Mouse (Mus musculus): ENCODE results near the gene St6gal1. TPM values are rescaled to one million over a fixed set of nuclear protein-coding genes. Genes with fewer than 3 reads are reported as not detected.
A peak's percentile ranks its signal among the peaks of the same experiment; 100 is the strongest.

Gene St6gal1
- polyA plus RNA-seq, 1 experiment, result 13.3 TPM

DNA sequence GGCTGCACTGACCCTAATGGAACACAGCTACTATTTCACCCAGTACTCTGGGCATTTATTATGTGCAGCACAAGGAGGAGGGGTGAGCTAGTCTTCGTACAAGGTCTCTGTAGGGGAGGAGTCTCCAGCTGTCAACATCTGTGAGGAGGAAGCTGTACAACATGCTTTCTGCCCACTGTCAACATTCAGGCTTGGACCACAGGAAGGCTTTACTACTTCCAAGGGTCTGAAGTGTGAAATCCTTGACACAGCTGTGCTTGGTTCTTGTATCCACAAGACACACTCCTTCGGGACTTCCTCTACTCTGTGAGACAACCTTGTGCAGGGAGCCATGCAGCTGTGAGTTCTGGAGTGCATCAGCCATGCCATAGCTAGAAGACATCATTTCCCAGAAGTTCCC is 147.8 kb downstream of the St6gal1 start:
- TF ChIP-seq CTCF (IDR thresholded peaks at IDR 0.05; ENCODE audit: extremely low read depth, insufficient read depth, low read length) (no peak), POLR2A (IDR thresholded peaks at IDR 0.05; ENCODE audit: extremely low read depth, insufficient read depth, low read length) (no peak)
- Histone ChIP-seq H3K4me1 (ENCODE audit: control insufficient read depth, insufficient read depth, low read length) (no peaks in the 10 kb centered on the region), H3K27ac (ENCODE audit: insufficient read depth, low read length) (no peak overlapping the region), H3K4me3 (ENCODE audit: insufficient read depth, low read length) (no peak overlapping the region)

DNA sequence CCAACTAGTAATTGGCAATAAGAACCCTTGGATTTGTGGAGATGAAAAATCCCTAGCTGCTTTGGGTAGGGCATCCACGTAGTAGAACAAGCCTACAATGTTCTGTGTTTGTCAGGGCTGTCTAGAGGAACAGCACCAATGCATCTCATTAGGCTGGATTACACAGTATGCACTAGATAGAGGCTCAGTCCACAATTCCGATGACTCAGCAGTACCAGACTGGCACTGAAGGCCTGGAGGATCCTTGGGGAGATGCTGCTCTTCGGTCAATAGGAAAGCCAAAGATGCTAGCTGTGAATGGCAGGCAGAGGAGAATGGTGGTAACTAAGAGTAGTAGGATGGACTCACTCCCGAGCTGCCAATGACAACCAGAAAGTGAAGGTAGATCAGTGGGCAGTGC is 149.5 kb downstream of the St6gal1 start:
- Histone ChIP-seq H3K4me1 (ENCODE audit: control insufficient read depth, insufficient read depth, low read length) (no peaks in the 10 kb centered on the region), H3K27ac (ENCODE audit: insufficient read depth, low read length) (no peak overlapping the region), H3K4me3 (ENCODE audit: insufficient read depth, low read length) (no peak overlapping the region)
- no peak for TF ChIP-seq POLR2A (IDR thresholded peaks at IDR 0.05; ENCODE audit: extremely low read depth, insufficient read depth, low read length)
- TF ChIP-seq CTCF (IDR thresholded peaks at IDR 0.05; ENCODE audit: extremely low read depth, insufficient read depth, low read length), result no peak

DNA sequence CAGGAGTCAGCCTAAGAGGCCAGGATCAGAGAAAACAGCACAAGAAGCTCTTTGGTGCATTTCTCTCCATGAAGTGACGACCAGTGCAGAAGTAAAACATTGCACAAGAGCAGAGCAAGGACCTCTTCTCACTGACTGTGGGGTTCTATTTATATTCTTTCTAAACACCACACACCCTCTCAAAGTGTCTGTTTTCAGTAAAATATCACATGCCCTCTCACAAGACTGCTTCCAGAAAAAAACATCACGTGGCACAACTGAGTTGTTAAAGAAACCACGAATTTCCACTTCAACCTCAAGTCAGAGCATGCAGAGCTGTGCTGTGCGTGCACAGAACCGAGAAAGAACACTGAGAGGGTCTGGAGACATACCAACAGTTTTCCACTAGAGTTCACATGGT is 150.4 kb downstream of the St6gal1 start:
- Histone ChIP-seq H3K27ac (ENCODE audit: insufficient read depth, low read length) (no peak overlapping the region), H3K4me3 (ENCODE audit: insufficient read depth, low read length) (no peak overlapping the region), H3K4me1 (ENCODE audit: control insufficient read depth, insufficient read depth, low read length) (no peaks in the 10 kb centered on the region)
- no peak for TF ChIP-seq POLR2A (IDR thresholded peaks at IDR 0.05; ENCODE audit: extremely low read depth, insufficient read depth, low read length)
- TF ChIP-seq CTCF (IDR thresholded peaks at IDR 0.05; ENCODE audit: extremely low read depth, insufficient read depth, low read length), result no peak

DNA sequence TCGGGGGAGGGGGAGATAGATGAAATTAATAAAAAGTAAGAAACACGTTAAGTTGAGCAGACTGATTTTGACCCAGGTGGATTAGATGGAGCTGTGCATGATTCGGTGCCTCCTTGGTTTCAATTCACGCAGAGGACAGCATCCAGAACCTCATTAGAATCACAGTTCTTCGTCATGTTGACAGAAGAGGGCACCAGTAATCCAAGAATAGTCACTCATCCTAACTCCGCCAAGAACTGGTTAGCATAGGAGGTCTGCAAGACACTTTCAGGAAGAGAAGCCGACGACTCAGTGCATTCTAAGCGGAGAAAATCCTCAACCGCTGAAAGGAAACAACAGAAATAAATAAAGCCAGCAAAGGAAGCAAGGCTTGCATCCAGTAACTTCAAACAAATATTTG is 151.6 kb downstream of the St6gal1 start:
- Histone ChIP-seq H3K27ac (ENCODE audit: insufficient read depth, low read length) (no peak overlapping the region), H3K4me3 (ENCODE audit: insufficient read depth, low read length) (no peak overlapping the region), H3K4me1 (ENCODE audit: control insufficient read depth, insufficient read depth, low read length) (no peaks in the 10 kb centered on the region)
- no peak for TF ChIP-seq POLR2A (IDR thresholded peaks at IDR 0.05; ENCODE audit: extremely low read depth, insufficient read depth, low read length)
- TF ChIP-seq CTCF (IDR thresholded peaks at IDR 0.05; ENCODE audit: extremely low read depth, insufficient read depth, low read length), result no peak

DNA sequence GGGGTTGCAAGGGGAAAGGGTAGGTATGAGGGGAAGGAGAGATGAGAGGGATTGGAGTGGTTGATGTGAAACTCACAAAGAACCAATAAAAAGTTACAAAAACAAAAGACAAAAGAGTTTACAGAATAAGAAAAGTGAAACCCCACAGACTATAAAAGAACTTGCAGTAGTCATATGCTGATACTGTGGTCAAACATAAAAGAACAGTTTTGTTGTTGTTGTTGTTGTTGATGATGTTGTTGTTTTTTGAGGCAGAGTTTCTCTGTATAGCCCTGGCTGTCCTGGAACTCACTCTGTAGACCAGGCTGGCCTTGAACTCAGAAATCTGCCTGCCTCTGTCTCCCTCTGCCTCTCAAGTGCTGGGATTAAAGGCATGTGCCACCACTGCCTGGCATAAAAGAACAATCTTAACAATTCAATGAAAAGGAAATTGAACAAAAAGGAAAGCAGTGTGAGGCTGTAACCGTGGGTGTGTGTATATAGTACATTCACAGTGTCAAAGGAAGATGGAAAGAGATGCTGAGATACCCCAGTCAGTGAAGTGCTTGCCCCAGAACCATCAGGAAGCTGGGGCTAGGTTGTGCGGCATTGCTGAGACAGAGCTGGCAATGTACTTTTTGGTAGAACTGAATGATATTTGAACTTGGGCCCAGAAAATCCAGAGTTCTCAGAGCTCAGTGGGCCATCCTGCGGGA is 155.1 kb downstream of the St6gal1 start:
- H3K4me3 ChIP-seq (ENCODE audit: insufficient read depth, low read length), result no peak overlapping the region
- no peak overlapping the region for H3K27ac ChIP-seq (ENCODE audit: insufficient read depth, low read length)
- TF ChIP-seq CTCF (IDR thresholded peaks at IDR 0.05; ENCODE audit: extremely low read depth, insufficient read depth, low read length) (no peak), POLR2A (IDR thresholded peaks at IDR 0.05; ENCODE audit: extremely low read depth, insufficient read depth, low read length) (no peak)
- H3K4me1 ChIP-seq (ENCODE audit: control insufficient read depth, insufficient read depth, low read length), result no peaks in the 10 kb centered on the region

DNA sequence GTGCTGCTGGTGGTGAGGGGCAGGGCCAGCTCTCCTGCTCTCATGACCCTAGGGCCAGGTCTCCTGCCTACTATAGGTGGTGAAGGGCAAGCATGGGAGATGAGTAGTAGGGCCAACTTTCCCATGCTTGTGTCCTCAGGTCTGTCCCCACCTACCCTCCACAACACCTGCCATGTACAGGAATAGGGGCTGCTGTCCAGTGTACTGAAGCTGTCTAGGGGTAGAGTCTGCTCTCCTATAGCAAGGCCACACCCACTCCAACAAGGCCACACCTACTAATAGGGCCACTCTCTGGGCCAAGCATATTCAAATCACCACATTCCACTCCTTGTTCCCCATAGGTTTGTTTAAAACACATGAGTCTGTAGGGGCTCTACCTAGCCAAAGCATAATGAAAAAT is 159.8 kb downstream of the St6gal1 start:
- TF ChIP-seq POLR2A (IDR thresholded peaks at IDR 0.05; ENCODE audit: extremely low read depth, insufficient read depth, low read length) (no peak), CTCF (IDR thresholded peaks at IDR 0.05; ENCODE audit: extremely low read depth, insufficient read depth, low read length) (no peak)
- Histone ChIP-seq H3K27ac (ENCODE audit: insufficient read depth, low read length) (no peak overlapping the region), H3K4me3 (ENCODE audit: insufficient read depth, low read length) (no peak overlapping the region), H3K4me1 (ENCODE audit: control insufficient read depth, insufficient read depth, low read length) (no peaks in the 10 kb centered on the region)

DNA sequence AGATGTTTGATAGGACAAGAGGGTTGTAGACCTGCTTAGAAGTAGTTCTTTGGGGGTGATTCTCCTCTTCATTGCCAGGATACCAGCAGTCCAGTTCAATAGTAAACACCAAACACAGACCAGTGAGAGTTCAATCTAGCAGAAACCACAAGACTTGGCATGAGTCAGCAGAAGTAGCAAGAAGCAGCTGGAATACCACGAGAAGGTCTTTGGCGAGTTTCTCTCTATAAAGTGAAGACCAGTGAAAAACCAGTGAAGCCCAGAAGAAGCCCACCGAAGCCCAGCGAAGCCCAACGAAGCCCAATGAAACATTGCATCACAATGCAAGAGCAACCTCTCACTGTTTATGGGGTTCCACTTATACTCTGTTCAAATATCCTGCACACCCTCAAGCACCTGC is 173.4 kb downstream of the St6gal1 start:
- no peak overlapping the region for H3K27ac ChIP-seq (ENCODE audit: insufficient read depth, low read length)
- no peaks in the 10 kb centered on the region for H3K4me1 ChIP-seq (ENCODE audit: control insufficient read depth, insufficient read depth, low read length)
- H3K4me3 ChIP-seq (ENCODE audit: insufficient read depth, low read length), result no peak overlapping the region
- TF ChIP-seq POLR2A (IDR thresholded peaks at IDR 0.05; ENCODE audit: extremely low read depth, insufficient read depth, low read length), result no peak
- TF ChIP-seq CTCF (IDR thresholded peaks at IDR 0.05; ENCODE audit: extremely low read depth, insufficient read depth, low read length), result no peak

DNA sequence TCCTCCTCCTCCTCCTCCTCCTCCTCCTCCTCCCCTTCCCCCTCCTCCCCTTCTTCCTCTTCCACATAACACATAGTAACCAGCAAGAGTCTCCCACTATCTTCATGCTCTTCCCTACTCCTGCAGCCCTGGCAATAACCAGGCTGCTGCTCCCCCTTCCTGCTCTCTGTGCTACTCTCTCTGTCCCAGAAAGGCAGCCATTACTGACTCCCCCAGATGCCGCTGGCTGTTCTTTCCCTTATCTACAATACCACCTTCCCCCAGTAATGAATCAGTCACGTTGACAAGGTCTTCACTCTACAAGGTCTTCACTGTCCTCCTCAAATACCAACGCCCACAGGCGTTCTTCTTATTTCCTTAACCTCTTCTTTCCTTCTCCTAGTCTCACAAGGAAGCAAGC is 176.9 kb downstream of the St6gal1 start:
- H3K27ac ChIP-seq (ENCODE audit: insufficient read depth, low read length), result no peak overlapping the region
- no peak for TF ChIP-seq CTCF (IDR thresholded peaks at IDR 0.05; ENCODE audit: extremely low read depth, insufficient read depth, low read length)
- no peak for TF ChIP-seq POLR2A (IDR thresholded peaks at IDR 0.05; ENCODE audit: extremely low read depth, insufficient read depth, low read length)
- no peaks in the 10 kb centered on the region for H3K4me1 ChIP-seq (ENCODE audit: control insufficient read depth, insufficient read depth, low read length)
- no peak overlapping the region for H3K4me3 ChIP-seq (ENCODE audit: insufficient read depth, low read length)

DNA sequence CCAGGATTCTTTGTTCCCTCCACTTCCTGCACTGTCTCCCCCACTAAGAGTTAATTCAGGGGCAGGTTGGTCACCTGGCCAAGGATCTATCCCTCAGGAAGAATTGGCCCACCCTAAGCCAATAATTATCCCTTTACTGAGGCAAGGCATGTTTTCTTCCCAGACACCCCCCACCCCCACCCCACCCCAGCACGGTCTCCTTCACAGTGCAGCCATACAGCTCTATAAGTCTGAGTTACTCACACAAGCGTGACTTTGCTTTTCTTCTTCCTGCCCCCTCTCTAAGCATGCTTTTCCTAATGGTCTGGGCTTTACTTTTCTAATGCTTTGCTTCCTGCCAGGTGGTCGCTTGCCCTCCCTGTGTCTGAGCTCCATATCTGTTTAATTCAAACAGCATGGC is 177.4 kb downstream of the St6gal1 start:
- no peak overlapping the region for H3K4me3 ChIP-seq (ENCODE audit: insufficient read depth, low read length)
- no peaks in the 10 kb centered on the region for H3K4me1 ChIP-seq (ENCODE audit: control insufficient read depth, insufficient read depth, low read length)
- no peak overlapping the region for H3K27ac ChIP-seq (ENCODE audit: insufficient read depth, low read length)
- TF ChIP-seq POLR2A (IDR thresholded peaks at IDR 0.05; ENCODE audit: extremely low read depth, insufficient read depth, low read length), result no peak
- no peak for TF ChIP-seq CTCF (IDR thresholded peaks at IDR 0.05; ENCODE audit: extremely low read depth, insufficient read depth, low read length)

DNA sequence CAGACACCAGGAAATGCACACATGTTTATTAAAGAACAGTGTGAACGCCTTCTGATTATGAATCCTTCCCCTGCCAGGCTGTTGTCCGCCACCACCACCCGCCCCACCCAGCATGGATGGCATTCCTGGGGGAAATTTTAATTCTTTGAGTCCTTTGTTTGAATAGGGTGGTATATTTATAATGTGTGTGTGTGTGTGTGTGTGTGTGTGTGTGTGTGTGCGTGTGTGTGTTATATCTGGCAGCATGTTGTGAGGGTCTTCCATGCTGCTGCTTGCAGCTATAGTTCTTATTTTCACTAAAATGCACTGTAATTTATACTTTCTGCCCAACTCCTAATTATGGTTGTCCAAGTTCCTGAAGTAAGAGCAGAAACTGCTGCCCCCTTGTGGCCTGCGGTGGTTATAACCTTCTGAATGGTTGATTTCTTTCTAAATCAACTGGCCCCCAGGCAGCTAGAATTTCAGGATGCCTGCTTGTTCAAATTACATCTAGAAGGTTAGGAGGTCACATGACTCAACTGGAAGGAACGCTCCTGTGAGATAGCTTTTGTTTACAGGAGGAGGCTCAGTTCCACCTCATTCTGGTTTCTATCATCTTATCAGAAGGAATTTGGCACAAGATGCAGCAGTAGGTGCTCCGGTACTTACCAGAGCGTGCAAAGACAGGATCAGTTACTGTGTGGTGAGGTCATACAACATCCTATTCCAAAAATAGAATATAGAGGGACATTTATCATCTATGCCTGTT is 178.6 kb downstream of the St6gal1 start:
- no peak overlapping the region for H3K4me3 ChIP-seq (ENCODE audit: insufficient read depth, low read length)
- TF ChIP-seq POLR2A (IDR thresholded peaks at IDR 0.05; ENCODE audit: extremely low read depth, insufficient read depth, low read length) (no peak), CTCF (IDR thresholded peaks at IDR 0.05; ENCODE audit: extremely low read depth, insufficient read depth, low read length) (peak; percentile 72)
- H3K4me1 ChIP-seq (ENCODE audit: control insufficient read depth, insufficient read depth, low read length), result no peaks in the 10 kb centered on the region
- H3K27ac ChIP-seq (ENCODE audit: insufficient read depth, low read length), result no peak overlapping the region

Other genes starting within 250 kb of the St6gal1 start
- not detected in 2 replicates for gene Kng2, start 195.3 kb upstream of the St6gal1 start, polyA plus RNA-seq (2012; rRNA removed)
- 0.08 TPM in 1 of 2 replicates, not detected in the other for gene Kng1, start 166.9 kb upstream of the St6gal1 start, polyA plus RNA-seq (2012; rRNA removed)
- gene Eif4a2, start 117.3 kb upstream of the St6gal1 start, polyA plus RNA-seq (2012; rRNA removed), result 673 and 704 TPM in 2 replicates
- 1.1 and 1.3 TPM in 2 replicates for gene Rfc4, start 97.0 kb upstream of the St6gal1 start, polyA plus RNA-seq (2012; rRNA removed)
- 0.15 TPM in 1 of 2 replicates, not detected in the other for gene Adipoq, start 78.2 kb upstream of the St6gal1 start, polyA plus RNA-seq (2012; rRNA removed)
- 0.25 and 0.38 TPM in 2 replicates for gene Rtp1, start 204.4 kb downstream of the St6gal1 start, polyA plus RNA-seq (2012; rRNA removed)